Mouse (Mus musculus) testis, adult 2 months (tissue): Measurements from ENCODE around the gene Hnf1a. TPM values are rescaled to one million over a fixed set of nuclear protein-coding genes. Genes with fewer than 3 reads are reported as not detected.

Source experiments
- H3K27ac ChIP-seq: fragments of 200-500 bp; 2 replicates; pipeline ENCODE4 v1.5.1; 2012; ENCODE audit warnings: low read depth, low read length; ENCODE audit not compliant: control insufficient read depth, insufficient read depth
- H3K27me3 ChIP-seq: fragments of 200-500 bp; 2 replicates; pipeline ENCODE4 v1.6.1; 2012; ENCODE audit warnings: mild to moderate bottlenecking, low read length, moderate library complexity; ENCODE audit not compliant: control insufficient read depth, insufficient read depth
- H3K36me3 ChIP-seq: fragments of 200-500 bp; 2 replicates; pipeline ENCODE4 v1.6.1; 2012; ENCODE audit warnings: mild to moderate bottlenecking, low read length; ENCODE audit not compliant: control insufficient read depth, insufficient read depth
- H3K4me1 ChIP-seq: fragments of 200-500 bp; 2 replicates; pipeline ENCODE4 v1.6.1; 2012; ENCODE audit warnings: low read length; ENCODE audit not compliant: control insufficient read depth, insufficient read depth
- H3K4me3 ChIP-seq: fragments of 200-500 bp; 2 replicates; pipeline ENCODE4 v1.5.1; 2012; ENCODE audit warnings: low read depth, mild to moderate bottlenecking, low read length, moderate library complexity, mixed read lengths; ENCODE audit not compliant: control insufficient read depth
- CTCF ChIP-seq: fragments of 200-500 bp; IDR thresholded peaks from 2 replicates; pipeline ENCODE4 v1.5.1; 2012; ENCODE audit warnings: low read depth, mild to moderate bottlenecking, inconsistent platforms, low read length, moderate library complexity; ENCODE audit not compliant: control insufficient read depth, insufficient read depth, insufficient replicate concordance
- POLR2A ChIP-seq: fragments of 200-500 bp; IDR thresholded peaks from 2 replicates; pipeline ENCODE4 v1.6.1; 2012; ENCODE audit warnings: low read depth, mild to moderate bottlenecking, inconsistent platforms, low read length, moderate library complexity; ENCODE audit not compliant: control insufficient read depth
- polyA plus RNA-seq: library from polyadenylated mRNA; depleted of rRNA; stranded (reverse); fragments of >200 nt; gene quantifications from 2 replicates; pipeline ENCODE4 v1.2.3, GENCODE M21; 2012

Gene Hnf1a
- polyA plus RNA-seq, 1 experiment, result 0.17 TPM

DNA sequence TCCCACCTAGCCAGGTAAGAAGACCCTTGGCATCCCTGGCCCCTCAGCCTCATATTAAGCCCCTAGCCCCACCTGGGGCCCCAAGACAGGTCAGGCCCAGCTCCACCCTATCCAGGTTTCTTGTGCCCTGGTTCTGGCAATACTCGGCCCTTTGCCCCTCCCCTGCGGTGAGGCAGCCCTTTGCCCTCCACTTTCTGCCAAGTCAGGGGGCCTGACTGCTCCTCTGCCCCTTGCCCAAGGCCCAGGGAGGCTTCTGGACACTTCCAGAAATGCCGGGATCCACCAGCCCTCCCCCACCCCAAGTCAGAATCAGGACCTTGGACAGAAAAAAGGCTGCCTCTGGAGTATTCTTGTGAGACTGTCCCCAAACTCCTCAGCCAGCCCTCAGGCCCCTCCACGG is 1.8 kb downstream of the Hnf1a start:
- Histone ChIP-seq H3K4me3 (no peak overlapping the region), H3K27me3 (no peaks in the 10 kb centered on the region), H3K36me3 (no peaks in the 10 kb centered on the region), H3K27ac (no peak overlapping the region), H3K4me1 (no peaks in the 10 kb centered on the region)
- no peak for TF ChIP-seq POLR2A
- no peak for TF ChIP-seq CTCF

DNA sequence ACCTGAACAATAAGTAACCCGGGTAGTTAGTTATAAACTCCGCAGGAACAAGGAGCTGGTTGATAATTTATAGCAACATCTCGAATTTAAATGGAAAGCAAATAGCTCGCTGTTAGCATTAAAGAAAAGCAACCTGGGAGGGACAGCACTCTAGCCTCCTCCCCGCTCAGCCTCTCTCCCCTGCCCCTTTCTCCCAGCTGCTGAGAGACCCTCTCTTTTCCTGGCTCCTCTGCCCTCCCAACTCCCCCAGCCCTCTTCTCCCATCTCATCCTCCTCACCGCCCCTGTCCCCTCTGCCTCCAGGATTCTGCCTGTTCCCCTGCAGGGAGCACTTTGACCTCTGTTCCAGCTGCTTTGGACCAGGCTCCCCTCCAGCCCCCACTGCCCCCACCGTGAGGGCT is 2.2 kb downstream of the Hnf1a start:
- no peaks in the 10 kb centered on the region for H3K36me3 ChIP-seq
- H3K4me1 ChIP-seq, result no peaks in the 10 kb centered on the region
- no peak overlapping the region for H3K27ac ChIP-seq
- H3K4me3 ChIP-seq, result no peak overlapping the region
- TF ChIP-seq POLR2A (no peak), CTCF (no peak)
- H3K27me3 ChIP-seq, result no peaks in the 10 kb centered on the region

DNA sequence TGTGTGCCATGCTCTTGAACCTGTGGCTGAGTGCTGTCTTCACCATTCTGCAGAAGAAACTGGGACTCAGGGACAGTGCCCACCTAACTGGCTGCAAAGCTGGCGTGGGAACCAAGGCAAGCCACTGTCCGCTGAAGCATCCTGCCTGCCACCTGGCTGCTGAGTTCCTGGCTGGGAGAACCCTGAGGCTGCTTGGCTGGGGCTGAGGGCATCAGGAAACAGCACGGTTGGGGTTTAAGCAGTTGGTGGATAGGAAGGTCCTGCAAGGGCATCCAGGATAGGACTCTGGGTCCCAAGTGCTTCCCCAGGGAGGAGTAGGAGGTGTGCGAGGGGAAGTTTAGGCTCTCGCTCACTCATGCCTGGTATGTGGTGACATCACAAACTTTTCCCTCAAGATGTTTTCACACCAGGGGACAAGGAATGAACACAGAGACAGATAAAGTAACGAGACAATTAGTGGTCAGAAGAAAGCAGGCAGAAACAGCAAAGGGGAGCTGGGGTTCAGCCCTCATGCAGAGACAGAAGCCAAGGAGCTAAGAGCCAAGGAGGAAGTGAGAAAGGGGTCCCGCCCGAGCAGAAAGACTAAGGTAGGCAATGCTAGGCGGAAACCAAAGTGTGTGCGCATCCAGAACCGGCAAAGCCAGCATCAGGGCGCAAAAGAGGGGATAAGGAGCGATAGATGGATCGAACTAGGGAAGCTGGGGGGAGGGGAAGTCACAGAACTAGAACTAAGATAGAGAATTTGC is 3.2 kb downstream of the Hnf1a start:
- no peak for TF ChIP-seq CTCF

DNA sequence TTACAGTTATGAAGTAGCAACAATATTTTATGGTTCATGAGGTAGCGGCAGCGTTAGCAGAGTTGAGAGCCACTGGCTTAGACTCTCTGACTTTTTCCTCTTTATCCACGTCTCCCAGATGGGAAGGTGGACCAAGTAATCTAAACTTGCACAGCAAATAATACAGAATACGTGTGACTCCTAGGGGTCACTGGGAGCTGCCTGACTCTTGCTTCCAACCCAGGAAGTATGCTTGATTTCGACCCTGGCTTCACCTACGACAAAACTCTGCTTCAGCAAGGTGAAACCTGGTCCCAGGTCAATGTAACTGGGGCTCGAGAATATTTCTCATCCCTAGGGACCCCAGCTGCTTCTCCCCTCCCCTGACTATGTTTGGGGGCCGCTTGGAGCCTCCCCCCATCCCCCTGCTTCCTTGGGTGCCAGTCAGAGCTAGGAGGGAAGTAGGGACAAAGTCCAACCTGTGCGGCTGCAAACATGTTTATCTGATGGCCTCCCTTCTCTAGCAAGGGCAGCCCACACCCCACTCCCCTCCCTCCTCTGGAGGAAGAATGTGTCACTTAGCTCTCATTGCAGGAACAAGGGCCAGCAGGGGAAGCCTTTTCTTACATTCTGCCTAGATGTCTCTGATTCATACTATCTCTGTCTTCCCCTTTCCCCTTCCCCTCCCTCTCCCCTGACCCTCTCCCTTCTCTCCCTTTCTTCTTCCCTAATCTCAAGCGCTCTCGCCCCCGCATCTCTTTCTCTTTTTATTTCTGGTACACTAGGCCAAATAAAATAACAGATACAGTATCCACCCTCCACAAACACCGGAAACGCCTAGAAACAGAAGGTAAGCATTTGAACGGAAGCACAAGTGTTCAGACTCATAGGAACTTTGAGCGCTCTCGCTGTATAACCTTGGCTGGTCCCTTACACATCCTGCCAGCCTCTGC is 5.7 kb downstream of the Hnf1a start:
- Histone ChIP-seq H3K36me3 (no peaks in the 10 kb centered on the region), H3K4me3 (no peak overlapping the region), H3K27me3 (no peaks in the 10 kb centered on the region), H3K4me1 (no peaks in the 10 kb centered on the region), H3K27ac (no peak overlapping the region)
- TF ChIP-seq POLR2A (no peak), CTCF (no peak)

More for the DNA sequence above, 3.2 kb downstream of the Hnf1a start:
- Histone ChIP-seq H3K36me3 (no peaks in the 10 kb centered on the region), H3K27me3 (no peaks in the 10 kb centered on the region), H3K4me3 (no peak overlapping the region), H3K27ac (no peak overlapping the region), H3K4me1 (no peaks in the 10 kb centered on the region)

DNA sequence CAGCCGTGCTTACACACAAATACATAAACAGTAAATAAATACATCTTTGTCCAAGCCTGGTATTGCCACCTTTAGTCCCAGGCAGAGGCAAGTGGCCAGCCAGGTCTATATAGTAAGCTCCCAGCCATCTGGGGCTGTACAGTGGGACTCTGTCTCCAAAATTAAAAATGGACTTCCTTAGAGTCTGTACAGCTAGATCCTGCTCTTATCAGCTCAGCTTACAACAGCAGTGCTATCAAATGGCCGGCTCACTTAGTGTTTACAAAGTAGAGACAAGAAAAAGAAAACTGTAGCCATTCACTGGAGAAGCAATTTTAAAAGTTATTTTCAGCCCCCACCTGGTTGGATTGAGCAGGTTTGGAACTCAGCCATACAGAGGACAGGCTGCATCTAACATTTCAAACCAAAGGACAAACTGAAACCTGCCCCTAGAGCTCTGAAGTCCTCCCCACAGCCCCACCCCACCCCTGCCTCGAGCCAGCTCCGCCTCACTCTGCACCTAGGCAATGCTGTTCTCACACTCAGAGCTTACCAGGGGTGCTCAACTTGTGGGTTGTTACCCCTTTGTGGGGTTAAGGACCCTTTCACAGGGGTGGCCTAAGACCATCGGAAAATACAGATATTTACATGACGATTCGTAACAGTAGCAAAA is 6.5 kb downstream of the Hnf1a start:
- H3K27me3 ChIP-seq, result no peaks in the 10 kb centered on the region
- no peak overlapping the region for H3K4me3 ChIP-seq
- TF ChIP-seq POLR2A (no peak), CTCF (no peak)

DNA sequence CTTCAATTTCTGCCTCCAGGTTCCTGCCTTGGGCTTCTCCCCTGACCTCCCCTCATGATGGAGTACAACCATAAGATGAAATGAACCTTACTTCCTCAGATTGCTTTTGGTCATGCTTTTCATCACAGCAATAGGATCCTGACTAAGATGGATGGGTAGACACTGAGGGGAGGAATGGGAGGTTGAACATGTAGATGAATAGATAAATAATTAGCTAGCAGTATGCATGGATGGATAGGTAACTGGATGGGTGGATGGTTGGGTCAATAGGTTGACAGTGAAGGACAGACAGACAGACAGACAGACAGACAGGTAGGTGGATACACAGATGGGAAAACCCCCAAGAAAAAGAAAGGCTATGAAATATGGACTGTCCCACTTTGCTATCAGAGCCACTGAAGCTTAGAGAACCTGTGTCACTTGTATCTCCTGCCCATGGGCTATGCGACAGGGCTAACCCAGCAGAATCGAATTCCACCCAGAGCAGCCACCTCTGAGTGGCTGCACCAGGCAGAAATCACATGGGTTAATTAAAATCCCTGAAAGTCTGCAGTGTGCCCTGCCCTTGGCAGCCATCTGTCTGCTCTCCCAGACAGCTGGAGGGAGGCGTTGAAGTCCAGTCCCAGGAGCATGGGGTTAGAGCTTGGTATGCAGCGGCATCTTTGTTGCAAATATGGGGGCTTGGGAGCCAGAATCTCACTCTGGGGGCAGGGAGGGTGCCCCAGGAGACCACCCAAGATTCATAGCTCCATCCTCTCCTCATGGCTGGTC is 9.1 kb downstream of the Hnf1a start:
- no peaks in the 10 kb centered on the region for H3K4me1 ChIP-seq
- no peak for TF ChIP-seq CTCF
- TF ChIP-seq POLR2A, result no peak
- H3K27me3 ChIP-seq, result no peaks in the 10 kb centered on the region
- no peak overlapping the region for H3K4me3 ChIP-seq
- no peak overlapping the region for H3K27ac ChIP-seq
- no peaks in the 10 kb centered on the region for H3K36me3 ChIP-seq

More for the DNA sequence above, 6.5 kb downstream of the Hnf1a start:
- H3K4me1 ChIP-seq, result no peaks in the 10 kb centered on the region
- H3K27ac ChIP-seq, result no peak overlapping the region
- no peaks in the 10 kb centered on the region for H3K36me3 ChIP-seq
